Mouse (Mus musculus) layer of hippocampus, adult 2 months (tissue): ENCODE measurements around the gene Trp53rkb. TPM values are rescaled to one million over a fixed set of nuclear protein-coding genes. Genes with fewer than 3 reads are reported as not detected.
A peak's percentile ranks its signal among the peaks of the same experiment; 100 is the strongest.

Experiments
- DNase-seq, 2 experiments: peaks; one replicate each; pipeline ENCODE4 v3.0.0; 2022; ENCODE audit warnings: low spot score in 2 of 2
- H3K27ac ChIP-seq: fragments of 200-600 bp; 2 replicates; pipeline ENCODE4 v1.8.1; 2022
- H3K4me3 ChIP-seq: fragments of 200-600 bp; 2 replicates; pipeline ENCODE4 v1.8.1; 2022; ENCODE audit warnings: mild to moderate bottlenecking
- CTCF ChIP-seq: fragments of 200-600 bp; conservative IDR thresholded peaks from 2 replicates; pipeline ENCODE4 v1.8.1; 2022; ENCODE audit warnings: antibody characterized with exemption, mild to moderate bottlenecking, moderate library complexity
- total RNA-seq, 2 experiments: library from RNA; stranded (reverse); gene quantifications; 2 replicates each; pipeline ENCODE4 v1.2.3; 2021

The Trp53rkb gene
- total RNA-seq, 2 experiments from 2014 or later, result 5.8 to 7.9 TPM

- no peak for TF ChIP-seq CTCF
- no peak for DNase-seq
- no peak overlapping the region for H3K27ac ChIP-seq
- no peak overlapping the region for H3K4me3 ChIP-seq
Observed at GRCm38 (mm10) chr2:166775357-166775893, 16.9 kb upstream of the Trp53rkb start.

DNA sequence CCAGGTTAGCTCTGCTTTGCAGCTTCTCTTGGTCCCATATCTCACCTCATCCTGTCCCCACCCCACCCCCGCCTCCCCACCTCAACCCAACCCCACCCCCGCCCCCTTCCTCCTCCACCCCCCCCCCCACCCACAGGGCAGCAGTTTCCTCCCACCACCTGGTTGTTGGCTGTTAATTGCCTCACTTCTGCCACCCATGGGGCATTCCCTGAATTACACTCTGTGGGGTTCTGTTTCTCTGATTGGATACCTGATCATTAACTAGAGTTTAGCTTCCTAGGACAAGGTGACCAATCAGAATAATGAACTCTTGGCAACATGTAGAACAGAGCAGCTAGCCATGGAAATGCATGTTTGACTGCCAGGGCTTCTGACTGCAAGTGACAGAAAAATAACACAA, 16.1 kb upstream of the Trp53rkb start:
- DNase-seq, result no peak
- no peak overlapping the region for H3K27ac ChIP-seq
- TF ChIP-seq CTCF, result peak; percentile 54
- no peak overlapping the region for H3K4me3 ChIP-seq

DNA sequence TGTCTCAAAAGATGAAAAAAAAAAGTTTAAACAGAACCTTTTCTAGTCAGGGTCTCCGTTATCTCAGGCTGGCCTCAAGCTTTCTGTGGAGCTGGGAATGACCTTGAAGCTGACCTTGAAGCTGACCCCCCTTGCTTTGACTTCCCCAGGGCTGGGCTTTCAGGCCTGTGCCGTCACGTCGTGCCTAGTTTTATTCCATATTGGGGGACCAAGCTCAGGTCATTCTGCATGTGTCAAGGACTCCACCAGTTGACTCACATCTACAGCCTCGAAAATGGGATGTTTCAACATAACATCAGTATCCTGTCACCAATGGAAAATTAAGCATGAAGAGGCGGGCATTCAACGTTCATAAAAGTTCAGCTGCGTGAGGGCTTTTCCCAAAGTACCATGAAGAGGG, 12.4 kb upstream of the Trp53rkb start:
- DNase-seq, result no peak
- TF ChIP-seq CTCF, result no peak
- H3K27ac ChIP-seq, result no peak overlapping the region
- H3K4me3 ChIP-seq, result no peak overlapping the region

- H3K27ac ChIP-seq, result no peak overlapping the region
- peak; percentile 72 to 88 for DNase-seq
- TF ChIP-seq CTCF, result peak; percentile 99
- no peak overlapping the region for H3K4me3 ChIP-seq
Observed at GRCm38 (mm10) chr2:166780980-166781578, 11.3 kb upstream of the Trp53rkb start.

- H3K4me3 ChIP-seq, result no peak overlapping the region
- H3K27ac ChIP-seq, result no peak overlapping the region
- TF ChIP-seq CTCF, result peak; percentile 60
- DNase-seq, result no peak
Observed at GRCm38 (mm10) chr2:166784376-166784775, 8.0 kb upstream of the Trp53rkb start.

DNA sequence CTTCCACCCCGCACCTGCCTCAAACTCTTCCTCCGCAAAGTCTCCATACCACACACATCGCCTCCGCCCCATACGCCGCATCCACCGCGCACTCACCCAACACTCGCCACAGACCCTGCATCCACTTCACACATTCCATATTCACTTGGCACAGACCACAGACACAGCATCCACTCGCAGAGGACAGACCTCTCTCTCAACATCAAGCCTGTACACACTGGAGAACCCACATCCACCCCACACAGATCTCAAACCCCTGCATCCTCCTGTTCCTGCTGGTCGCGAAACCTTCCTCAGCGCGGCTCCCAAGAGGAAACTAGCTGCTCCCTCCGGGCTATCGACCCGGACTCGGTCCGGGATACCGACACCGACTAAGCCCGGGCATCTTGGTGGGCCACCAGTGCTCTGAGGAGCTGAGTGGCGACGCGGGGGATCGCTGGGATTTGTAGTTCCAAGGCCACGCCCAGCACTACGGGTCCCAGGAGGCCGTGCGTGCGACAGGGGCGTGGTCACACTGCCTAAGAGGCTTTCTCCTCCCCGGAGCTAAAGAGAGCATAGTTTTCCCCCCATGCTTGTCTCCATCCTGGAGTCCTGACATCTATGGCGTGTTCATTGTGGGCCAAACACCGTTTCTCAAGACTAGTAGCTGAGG, 5.9 kb upstream of the Trp53rkb start:
- H3K27ac ChIP-seq, result peak overlapping the region; percentile 92
- DNase-seq, result peak; percentile 92 to 95
- TF ChIP-seq CTCF, result peak; percentile 57
- H3K4me3 ChIP-seq, result peak overlapping the region; percentile 67

GRCm38 (mm10) chr2:166791738-166792137, 593 bp upstream of the Trp53rkb start:
- Histone ChIP-seq H3K4me3 (no peak overlapping the region), H3K27ac (peak overlapping the region; percentile 91; the same call in 1 of the 2 replicates)
- TF ChIP-seq CTCF, result peak; percentile 67
- no peak for DNase-seq

- peak; percentile 78 to 86 for DNase-seq
- peak overlapping the region; percentile 91 for H3K27ac ChIP-seq
- peak overlapping the region; percentile 57 for H3K4me3 ChIP-seq
Observed at GRCm38 (mm10) chr2:166793542-166794214, 1.3 kb downstream of the Trp53rkb start.

DNA sequence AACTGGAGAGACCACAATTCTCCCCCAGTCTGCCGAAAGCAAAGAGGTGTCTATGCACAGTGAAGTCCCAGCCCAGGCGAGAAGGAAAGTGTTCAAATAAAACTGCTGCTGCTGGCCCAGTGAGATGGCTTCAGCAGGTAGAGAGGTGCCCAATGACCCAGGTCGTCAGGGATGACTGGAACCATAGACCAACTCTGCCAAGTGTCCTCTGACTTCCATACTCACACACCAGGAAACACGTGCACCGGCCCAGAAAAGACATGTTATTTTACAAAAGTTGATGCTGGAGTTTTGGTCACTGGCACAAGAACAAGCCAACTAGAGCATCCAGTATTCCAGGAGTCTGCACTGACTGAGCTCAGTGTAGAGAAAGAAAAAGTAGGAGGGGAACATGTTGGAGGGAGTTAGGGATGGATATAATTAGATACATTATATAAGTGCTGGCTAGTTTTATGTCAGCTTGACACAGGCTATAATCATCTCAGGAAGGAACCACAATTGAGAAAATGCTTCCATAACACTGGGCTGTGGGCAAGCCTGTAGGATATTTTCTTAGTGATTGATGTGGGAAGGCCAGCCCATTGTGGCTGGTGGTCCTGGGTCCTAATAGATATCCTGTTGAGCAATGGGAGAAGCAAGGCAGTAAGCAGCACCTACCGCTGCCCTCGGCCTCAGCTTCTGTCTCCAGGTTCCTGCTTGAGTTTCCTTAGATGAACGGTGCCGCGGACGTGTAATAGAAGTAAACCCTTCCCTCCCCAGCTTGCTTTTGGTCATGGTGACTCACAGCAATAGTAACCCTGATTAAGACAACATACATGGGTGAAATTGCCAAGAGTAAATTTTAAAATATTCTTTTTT, 7.5 kb downstream of the Trp53rkb start:
- no peak for TF ChIP-seq CTCF
- Histone ChIP-seq H3K27ac (peak overlapping the region; percentile 57), H3K4me3 (no peak overlapping the region)
- no peak for DNase-seq

GRCm38 (mm10) chr2:166800473-166800857, 8.1 kb downstream of the Trp53rkb start:
- Histone ChIP-seq H3K4me3 (no peak overlapping the region), H3K27ac (peak overlapping the region; percentile 57; the same call in 1 of the 2 replicates)
- DNase-seq, result no peak
- TF ChIP-seq CTCF, result no peak

DNA sequence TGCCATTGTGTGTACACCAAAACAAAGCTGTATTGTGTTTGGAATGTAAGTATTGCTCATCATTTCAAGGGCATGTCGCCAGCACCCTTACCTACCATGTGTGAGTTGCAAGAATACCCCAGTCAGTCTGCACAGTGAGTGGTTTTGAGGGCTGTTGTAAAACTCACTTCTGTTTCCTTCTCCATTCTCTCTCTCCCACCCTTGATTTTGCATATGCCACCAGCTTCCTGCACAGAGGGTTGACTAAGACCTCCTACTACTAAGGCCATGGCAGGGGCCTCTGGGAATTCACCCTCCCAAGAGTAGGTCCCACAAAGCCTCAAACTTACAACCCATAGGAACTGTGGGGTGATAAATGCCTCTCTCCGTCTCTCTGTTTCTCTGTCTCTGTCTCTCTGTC, 9.1 kb downstream of the Trp53rkb start:
- Histone ChIP-seq H3K4me3 (no peak overlapping the region), H3K27ac (no peak overlapping the region)
- no peak for DNase-seq
- TF ChIP-seq CTCF, result no peak

- H3K4me3 ChIP-seq, result no peak overlapping the region
- DNase-seq, result no peak
- no peak for TF ChIP-seq CTCF
- no peak overlapping the region for H3K27ac ChIP-seq
Observed at GRCm38 (mm10) chr2:166803298-166803697, 11.0 kb downstream of the Trp53rkb start.
